Mouse (Mus musculus): Measurements from ENCODE around the gene Ppp4r4. TPM values are rescaled to one million over a fixed set of nuclear protein-coding genes. Genes with fewer than 3 reads are reported as not detected.
"Not testable (repeated sequence)": the region's sequence is repeated elsewhere in the genome, so short reads cannot be mapped to it uniquely, and the experiment has no call there.

The Ppp4r4 gene
- total RNA-seq, 2 experiments from 2014 or later = not detected

- ATAC-seq (replicated peaks; ENCODE audit: low FRiP score, poor library complexity, severe bottlenecking) = no peak
These were observed 1.5 kb upstream of the Ppp4r4 start for GRCm38 (mm10) chr12:103530596-103530995.

DNA sequence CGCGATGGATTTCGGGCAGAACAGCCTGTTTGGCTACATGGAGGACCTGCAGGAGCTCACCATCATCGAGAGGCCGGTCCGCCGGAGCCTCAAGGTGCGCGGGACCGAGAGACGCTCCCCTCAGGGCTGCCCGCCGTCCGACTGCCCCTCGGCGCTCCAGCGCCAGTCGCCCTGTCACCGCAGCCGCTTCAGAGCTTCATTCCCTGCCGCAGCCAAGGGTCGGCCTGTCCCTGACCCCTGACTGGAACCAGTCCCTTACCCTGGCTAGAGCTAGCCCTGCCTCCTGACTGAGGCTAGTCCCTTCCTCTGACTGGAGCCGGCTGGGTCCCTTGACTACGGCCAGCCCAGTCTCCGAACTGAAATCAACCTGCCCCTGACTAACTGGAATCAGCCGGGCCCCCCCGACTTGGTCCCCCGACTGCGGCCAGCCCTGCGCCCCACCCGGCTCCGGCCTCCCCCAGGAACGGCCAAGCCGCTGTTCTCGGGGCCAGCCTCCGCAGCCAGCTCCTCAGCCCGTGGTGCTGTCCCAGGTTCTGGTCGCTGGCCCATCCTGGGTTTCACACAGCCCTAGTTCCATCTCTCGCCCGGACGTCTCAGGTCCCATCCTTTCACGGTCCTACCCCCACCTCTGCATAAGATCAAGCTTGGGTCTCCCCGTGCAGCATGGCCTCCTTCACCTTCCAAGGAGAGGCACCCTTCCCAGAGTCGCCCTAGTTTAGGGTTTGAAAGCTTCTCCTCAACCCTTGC is 739 bp downstream of the Ppp4r4 start:
- ATAC-seq (replicated peaks; ENCODE audit: low FRiP score, poor library complexity, severe bottlenecking) = no peak

GRCm38 (mm10) chr12:103540429-103540828 is 8.3 kb downstream of the Ppp4r4 start:
- ATAC-seq (replicated peaks; ENCODE audit: low FRiP score, poor library complexity, severe bottlenecking) = no peak

DNA sequence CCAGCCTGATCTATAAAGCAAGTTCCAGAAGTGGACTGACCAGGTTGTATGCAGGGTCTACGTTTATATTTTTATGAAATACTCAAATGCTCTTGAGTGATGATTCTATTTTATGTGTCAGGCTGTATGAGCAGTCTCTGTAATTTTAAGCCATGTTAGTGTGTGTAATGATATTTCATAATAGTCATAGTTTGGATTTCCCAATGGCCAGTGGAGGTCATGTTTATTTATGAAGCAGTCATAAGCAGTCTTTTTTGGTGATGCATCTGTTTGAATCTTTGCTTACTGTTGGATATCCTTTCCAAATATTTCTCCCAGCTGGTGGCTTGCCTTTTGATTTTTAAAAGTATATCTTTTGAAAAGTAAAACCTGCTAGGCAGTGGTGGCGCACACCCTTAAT is 11.3 kb downstream of the Ppp4r4 start:
- ATAC-seq (replicated peaks; ENCODE audit: low FRiP score, poor library complexity, severe bottlenecking) = no peak

- no peak for ATAC-seq (replicated peaks; ENCODE audit: low FRiP score, poor library complexity, severe bottlenecking)
These were observed 12.1 kb downstream of the Ppp4r4 start for GRCm38 (mm10) chr12:103544213-103544612.

GRCm38 (mm10) chr12:103547438-103547837 is 15.4 kb downstream of the Ppp4r4 start:
- ATAC-seq (replicated peaks; ENCODE audit: low FRiP score, poor library complexity, severe bottlenecking) = no peak

- ATAC-seq (replicated peaks; ENCODE audit: low FRiP score, poor library complexity, severe bottlenecking) = no peak
These were observed 16.4 kb downstream of the Ppp4r4 start for GRCm38 (mm10) chr12:103548526-103548925.

- no peak for ATAC-seq (replicated peaks; ENCODE audit: low FRiP score, poor library complexity, severe bottlenecking)
These were observed 18.0 kb downstream of the Ppp4r4 start for GRCm38 (mm10) chr12:103550047-103550446.

GRCm38 (mm10) chr12:103551422-103551821 is 19.3 kb downstream of the Ppp4r4 start:
- no peak for ATAC-seq (replicated peaks; ENCODE audit: low FRiP score, poor library complexity, severe bottlenecking)

DNA sequence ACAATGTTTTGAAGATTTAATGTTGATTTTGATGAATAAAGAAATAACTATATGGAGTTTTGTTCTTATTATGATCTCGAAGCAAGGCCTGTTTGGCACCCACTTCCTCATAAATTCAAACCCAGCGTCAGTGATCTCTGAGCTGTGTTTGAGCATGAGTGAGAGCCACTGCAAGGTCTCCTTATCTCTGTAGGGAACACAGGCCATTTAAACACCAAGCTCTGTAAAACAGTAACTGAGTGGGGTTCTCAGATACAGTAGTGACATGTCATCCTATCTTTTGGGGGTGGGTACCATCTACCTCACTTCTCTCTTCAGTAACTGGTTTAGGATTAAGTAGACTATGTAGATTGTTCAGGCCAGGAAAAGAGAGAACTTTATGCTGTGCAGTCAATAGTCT is 20.4 kb downstream of the Ppp4r4 start:
- ATAC-seq (replicated peaks; ENCODE audit: low FRiP score, poor library complexity, severe bottlenecking) = no peak

GRCm38 (mm10) chr12:103553497-103553896 is 21.4 kb downstream of the Ppp4r4 start:
- no peak for ATAC-seq (replicated peaks; ENCODE audit: low FRiP score, poor library complexity, severe bottlenecking)

DNA sequence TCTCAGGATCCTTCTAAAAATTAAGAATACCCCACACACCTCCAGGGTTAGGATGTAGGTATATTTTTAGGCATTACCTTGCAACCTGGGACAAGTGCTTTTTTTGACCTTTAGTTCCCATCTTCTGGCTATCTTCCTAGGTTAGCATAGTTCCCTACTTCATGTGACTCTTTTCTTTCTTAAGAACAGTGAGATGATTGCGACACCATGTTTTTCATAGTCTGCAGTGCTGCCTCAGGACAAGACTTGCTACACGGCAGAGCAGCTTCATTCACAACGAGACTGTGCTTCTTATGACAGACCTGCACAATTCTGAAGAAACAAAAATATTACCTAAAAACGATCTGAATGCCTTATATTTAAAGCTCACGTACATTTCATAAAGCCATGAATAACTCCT is 24.8 kb downstream of the Ppp4r4 start:
- no peak for ATAC-seq (replicated peaks; ENCODE audit: low FRiP score, poor library complexity, severe bottlenecking)

DNA sequence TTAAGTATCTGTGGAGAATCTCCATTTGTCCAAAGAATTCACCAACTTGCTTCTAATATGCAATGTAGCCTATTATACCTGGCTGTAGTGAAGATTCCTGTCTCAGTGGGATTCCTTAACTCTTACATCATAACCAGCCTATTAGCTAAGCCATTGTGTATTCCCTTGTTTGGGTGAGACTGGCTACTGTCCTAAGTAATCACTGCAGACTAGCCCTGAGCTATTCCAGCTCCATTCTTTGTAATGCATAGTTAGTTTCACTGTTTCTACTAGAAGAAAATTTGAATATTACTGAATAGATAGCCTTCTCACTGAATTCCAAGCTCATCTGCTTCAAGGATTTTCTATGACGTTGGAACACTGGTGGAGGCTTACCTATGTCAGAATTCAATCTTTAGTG is 32.6 kb downstream of the Ppp4r4 start:
- ATAC-seq (replicated peaks; ENCODE audit: low FRiP score, poor library complexity, severe bottlenecking) = no peak

- ATAC-seq (replicated peaks; ENCODE audit: low FRiP score, poor library complexity, severe bottlenecking) = no peak
These were observed 33.1 kb downstream of the Ppp4r4 start for GRCm38 (mm10) chr12:103565151-103565550.

GRCm38 (mm10) chr12:103567129-103567528 is 35.0 kb downstream of the Ppp4r4 start:
- ATAC-seq (replicated peaks; ENCODE audit: low FRiP score, poor library complexity, severe bottlenecking) = no peak

GRCm38 (mm10) chr12:103569690-103570089 is 37.6 kb downstream of the Ppp4r4 start:
- no peak for ATAC-seq (replicated peaks; ENCODE audit: low FRiP score, poor library complexity, severe bottlenecking)

GRCm38 (mm10) chr12:103578148-103578547 is 46.1 kb downstream of the Ppp4r4 start:
- not testable (repeated sequence) for ATAC-seq (replicated peaks; ENCODE audit: low FRiP score, poor library complexity, severe bottlenecking)

DNA sequence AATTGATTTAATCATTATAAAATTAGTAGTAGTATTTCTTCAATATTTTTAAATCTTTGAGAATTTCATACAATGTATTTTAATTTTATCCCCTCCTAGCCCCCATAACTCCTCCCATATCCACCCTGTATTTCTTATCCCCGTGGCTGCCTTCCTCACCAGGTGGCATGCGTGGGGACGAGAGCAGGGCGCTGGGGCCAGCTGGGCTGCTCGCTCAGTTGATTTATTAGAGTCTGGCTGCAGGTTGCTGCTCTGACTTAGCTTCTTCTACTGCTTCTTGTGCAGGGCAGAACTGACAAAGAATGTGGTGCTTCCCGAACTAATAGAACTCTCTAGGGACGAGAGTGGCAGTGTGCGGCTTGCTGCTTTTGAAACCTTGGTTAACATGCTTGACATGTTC is 51.7 kb downstream of the Ppp4r4 start:
- no peak for ATAC-seq (replicated peaks; ENCODE audit: low FRiP score, poor library complexity, severe bottlenecking)

DNA sequence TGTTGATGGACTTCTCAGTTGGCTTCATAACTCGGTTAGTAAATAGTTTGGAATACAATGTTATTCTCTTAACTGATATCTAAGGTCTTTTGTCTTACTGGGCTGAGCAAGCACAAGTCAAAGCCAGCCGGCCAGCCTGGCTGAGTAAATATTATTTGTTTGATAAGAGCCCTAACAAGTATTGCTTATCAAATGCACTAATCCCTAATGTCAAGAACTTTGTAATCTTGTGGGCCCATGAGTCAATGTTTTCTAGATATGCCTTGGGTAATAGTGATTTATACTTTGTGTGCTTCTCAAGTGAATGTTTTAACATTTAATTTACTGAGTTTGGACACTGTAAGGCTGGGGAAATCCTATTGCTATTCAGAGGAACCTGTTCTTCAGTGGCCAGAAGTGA is 66.3 kb downstream of the Ppp4r4 start:
- no peak for ATAC-seq (replicated peaks; ENCODE audit: low FRiP score, poor library complexity, severe bottlenecking)

DNA sequence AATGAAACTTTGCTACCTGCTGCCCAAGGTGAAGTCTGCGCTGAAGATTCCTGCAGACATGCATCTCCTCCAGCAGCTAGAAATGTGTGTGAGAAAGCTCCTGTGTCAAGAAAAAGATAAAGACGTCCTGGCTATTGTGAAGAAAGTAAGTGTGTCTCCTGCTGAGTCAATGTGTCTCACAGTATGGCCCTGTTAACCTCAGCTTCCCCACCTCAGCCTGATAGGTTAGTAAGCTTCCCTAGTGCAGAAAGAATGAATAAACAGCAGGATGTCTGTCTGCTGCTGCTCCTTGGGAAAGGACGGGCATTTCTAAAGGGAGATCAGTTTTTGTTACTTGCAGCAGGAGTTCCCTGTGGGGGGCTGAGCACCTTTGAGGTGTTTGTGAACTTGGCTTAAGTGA is 68.3 kb downstream of the Ppp4r4 start:
- ATAC-seq (replicated peaks; ENCODE audit: low FRiP score, poor library complexity, severe bottlenecking) = no peak

DNA sequence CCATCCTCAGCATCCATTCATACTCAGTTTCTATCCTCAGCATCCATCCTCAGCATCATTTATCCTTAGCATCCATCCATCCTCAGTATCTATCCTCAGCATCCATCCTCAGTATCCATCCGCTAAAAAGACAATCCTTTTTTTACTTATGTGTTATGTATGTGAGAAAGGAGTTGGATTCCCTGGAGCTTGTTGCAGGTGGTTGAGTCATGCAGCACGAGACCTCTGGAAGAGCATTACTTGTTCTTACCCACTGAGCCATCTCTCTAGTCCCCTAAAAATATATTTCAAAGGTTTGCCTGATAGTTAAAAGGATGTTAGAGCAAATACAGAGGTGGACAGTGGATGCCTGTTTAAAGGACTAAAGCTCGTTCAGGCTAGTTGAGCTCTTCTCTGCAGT is 69.8 kb downstream of the Ppp4r4 start:
- no peak for ATAC-seq (replicated peaks; ENCODE audit: low FRiP score, poor library complexity, severe bottlenecking)

GRCm38 (mm10) chr12:103615141-103615540 is 83.1 kb downstream of the Ppp4r4 start:
- ATAC-seq (replicated peaks; ENCODE audit: low FRiP score, poor library complexity, severe bottlenecking) = no peak

Data from erythroid progenitor cell, adult 5-6 weeks (primary cell).